Mouse (Mus musculus) neutrophil, adult 5-6 weeks (primary cell): ENCODE measurements at regions not wholly inside any gene's neighbourhood (a gene's known extent, or its start where the extent isn't known, plus 50 kb on each side); places are given as distances from the start of the nearest gene placed in this dataset.

Experiments used
- ATAC-seq: fragments of 151-379, 151-347 bp; 2 replicates; pipeline ENCODE4 v1.8.0; 2017; ENCODE audit warnings: mild to moderate bottlenecking, moderate TSS enrichment; ENCODE audit not compliant: insufficient number of reproducible peaks, poor library complexity, low FRiP score, severe bottlenecking; ENCODE audit errors: extremely low read depth

- no peak for ATAC-seq
Measured at GRCm38 (mm10) chr6:143519668-143520067, 352.6 kb downstream of the Etnk1 start.

- ATAC-seq, result no peak
Measured at GRCm38 (mm10) chr6:143525092-143525491, 358.1 kb downstream of the Etnk1 start.

GRCm38 (mm10) chr6:143528898-143529297 is 361.9 kb downstream of the Etnk1 start:
- ATAC-seq, result no peak

- ATAC-seq, result no peak
Measured at GRCm38 (mm10) chr6:143530372-143531224, 363.6 kb downstream of the Etnk1 start.

- no peak for ATAC-seq
Measured at GRCm38 (mm10) chr6:143531477-143531876, 364.5 kb downstream of the Etnk1 start.

- ATAC-seq, result no peak
Measured at GRCm38 (mm10) chr6:143532380-143532779, 365.4 kb downstream of the Etnk1 start.

- no peak for ATAC-seq
Measured at GRCm38 (mm10) chr6:143535265-143535664, 368.2 kb downstream of the Etnk1 start.

GRCm38 (mm10) chr6:143535726-143536125 is 368.7 kb downstream of the Etnk1 start:
- no peak for ATAC-seq

- ATAC-seq, result no peak
Measured at GRCm38 (mm10) chr6:143536525-143537293, 369.7 kb downstream of the Etnk1 start.

GRCm38 (mm10) chr6:143547406-143547903 is 380.4 kb downstream of the Etnk1 start:
- ATAC-seq, result no peak

- no peak for ATAC-seq
Measured at GRCm38 (mm10) chr6:143554946-143555345, 387.9 kb downstream of the Etnk1 start.

- ATAC-seq, result no peak
Measured at GRCm38 (mm10) chr6:143558046-143558884, 391.2 kb downstream of the Etnk1 start.

GRCm38 (mm10) chr6:143559316-143559715 is 392.3 kb downstream of the Etnk1 start:
- ATAC-seq, result no peak

- ATAC-seq, result no peak
Measured at GRCm38 (mm10) chr6:143561316-143562088, 394.5 kb downstream of the Etnk1 start.

GRCm38 (mm10) chr6:143571356-143572115 is 404.5 kb downstream of the Etnk1 start:
- no peak for ATAC-seq

- no peak for ATAC-seq
Measured at GRCm38 (mm10) chr6:143579223-143579622, 412.2 kb downstream of the Etnk1 start.

- no peak for ATAC-seq
Measured at GRCm38 (mm10) chr6:143589666-143590065, 422.6 kb downstream of the Etnk1 start.

GRCm38 (mm10) chr6:143590231-143590630 is 423.2 kb downstream of the Etnk1 start:
- ATAC-seq, result no peak
